Mouse (Mus musculus) liver, embryonic 13.5 days (tissue): Measurements from ENCODE around the gene Dnah3. TPM values are rescaled to one million over a fixed set of nuclear protein-coding genes. Genes with fewer than 3 reads are reported as not detected.

Experiments
- ATAC-seq: fragments of 200-750 bp; cut with Nextera tagmentation; 2 replicates; pipeline ENCODE4 v1.8.0; 2017; ENCODE audit warnings: low read depth, mild to moderate bottlenecking, moderate number of reproducible peaks, moderate library complexity
- DNase-seq: peaks from one replicate; pipeline ENCODE4 v3.0.0; 2022
- H3K27ac ChIP-seq: fragments of 300-500 bp; sonication (generic); 2 replicates; pipeline ENCODE4 v1.5.1; 2015; ENCODE audit warnings: moderate library complexity, mild to moderate bottlenecking, inconsistent platforms
- H3K27me3 ChIP-seq: fragments of 300-500 bp; sonication (generic); 2 replicates; pipeline ENCODE4 v1.6.1; 2015; ENCODE audit warnings: mild to moderate bottlenecking, inconsistent platforms
- H3K36me3 ChIP-seq: fragments of 300-500 bp; sonication (generic); 2 replicates; pipeline ENCODE4 v1.6.1; 2015; ENCODE audit warnings: mild to moderate bottlenecking, inconsistent platforms
- H3K4me1 ChIP-seq: fragments of 300-500 bp; sonication (generic); replicated peaks from 2 replicates; pipeline ENCODE4 v1.6.1; 2015; ENCODE audit warnings: inconsistent platforms
- H3K4me2 ChIP-seq: fragments of 300-500 bp; sonication (generic); 2 replicates; pipeline ENCODE4 v1.6.1; 2015; ENCODE audit warnings: inconsistent platforms, mild to moderate bottlenecking, moderate library complexity
- H3K4me3 ChIP-seq: fragments of 300-500 bp; sonication (generic); replicated peaks from 2 replicates; pipeline ENCODE4 v1.5.1; 2015; ENCODE audit warnings: mild to moderate bottlenecking, inconsistent platforms
- H3K9ac ChIP-seq: fragments of 300-500 bp; sonication (generic); 2 replicates; pipeline ENCODE4 v1.6.1; 2015; ENCODE audit warnings: mild to moderate bottlenecking, inconsistent platforms
- H3K9me3 ChIP-seq: fragments of 300-500 bp; sonication (generic); replicated peaks from 2 replicates; pipeline ENCODE4 v1.6.1; 2016; ENCODE audit warnings: inconsistent platforms
- WGBS: fragments of 180-500 bp; shearing (Covaris S2); methylation state at CpG from one replicate; pipeline ENCODE4 v1.1.7; 2015; ENCODE audit not compliant: insufficient replicate concordance; 5-methylcytosine and 5-hydroxymethylcytosine counted together
- polyA plus RNA-seq: library from polyadenylated mRNA; unstranded; fragments of >200 nt; fragmentation: Nextera tagmentation; extraction: Ambion mirVana; gene quantifications from 2 replicates; pipeline ENCODE4 v1.2.1, GENCODE M21; 2015

The Dnah3 gene
- polyA plus RNA-seq, 1 experiment from 2014 or later, result not detected

DNA sequence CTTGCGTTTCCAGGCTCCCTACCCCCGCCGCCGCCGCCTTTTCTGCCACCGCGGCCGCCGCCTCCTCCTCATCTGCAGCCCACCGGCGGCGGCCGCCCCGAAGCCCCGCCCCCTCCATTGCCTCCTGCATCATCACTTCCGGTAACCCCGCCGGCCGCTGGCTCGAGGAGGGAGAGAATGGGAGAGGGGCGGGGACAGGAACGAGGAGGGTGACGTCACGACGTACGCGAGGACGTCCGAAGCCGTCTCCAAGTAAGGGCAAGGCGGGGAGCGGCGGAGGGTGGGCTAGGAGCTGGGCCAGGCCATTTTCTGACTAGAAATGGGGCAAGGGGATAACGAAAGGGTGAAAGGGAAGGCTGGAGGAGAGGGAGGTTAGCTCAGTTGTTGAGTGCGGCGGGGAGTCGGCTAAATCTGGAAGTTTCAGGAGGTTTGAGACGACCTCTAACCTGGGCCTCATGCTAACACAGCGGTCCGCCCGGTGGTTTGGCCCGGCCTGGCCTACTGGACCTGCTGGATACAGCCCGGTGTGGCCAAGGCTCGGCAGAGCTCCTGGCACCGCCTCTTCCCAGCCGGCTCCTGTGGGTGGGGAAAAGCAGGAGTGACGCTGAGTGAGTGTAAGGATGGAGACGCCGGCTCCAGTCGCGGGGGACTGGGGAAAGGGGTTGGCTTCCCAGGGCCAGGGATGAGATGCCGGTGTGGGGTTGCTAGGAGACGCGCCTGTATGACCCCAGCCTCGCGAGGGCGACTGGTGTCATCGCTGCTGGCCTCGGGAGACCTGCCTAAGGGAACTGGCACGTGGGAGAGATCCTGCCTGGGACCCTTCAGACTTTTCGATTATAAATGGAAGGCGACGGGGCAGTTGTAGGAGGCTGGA is 199.2 kb downstream of the Dnah3 start, which contains the start of the genes Lyrm1 and Dcun1d3:
Gene Lyrm1 (plus strand): TSS at position 223 of the 874 bp plus-strand sequence.
Gene Dcun1d3 (minus strand): TSS at position 660 of the 874 bp plus-strand sequence.
- Histone ChIP-seq H3K36me3 (no peaks in the 10 kb centered on the region), H3K4me1 (peaks cover 39% of the 10 kb centered on the region), H3K9ac (peak within 1 kb of the TSS; percentile 80), H3K9me3 (no peaks in the 10 kb centered on the region), H3K27me3 (no peaks in the 10 kb centered on the region), H3K27ac (peak within 1 kb of the TSS; percentile 80), H3K4me3 (peak within 1 kb of the TSS; percentile 77), H3K4me2 (peak within 1 kb of the TSS; percentile 95)
- ATAC-seq (peak; percentile 98), DNase-seq (peak; percentile 94)
- WGBS, result under 1% methylated on average over 63 of the region's 63 CpGs

DNA sequence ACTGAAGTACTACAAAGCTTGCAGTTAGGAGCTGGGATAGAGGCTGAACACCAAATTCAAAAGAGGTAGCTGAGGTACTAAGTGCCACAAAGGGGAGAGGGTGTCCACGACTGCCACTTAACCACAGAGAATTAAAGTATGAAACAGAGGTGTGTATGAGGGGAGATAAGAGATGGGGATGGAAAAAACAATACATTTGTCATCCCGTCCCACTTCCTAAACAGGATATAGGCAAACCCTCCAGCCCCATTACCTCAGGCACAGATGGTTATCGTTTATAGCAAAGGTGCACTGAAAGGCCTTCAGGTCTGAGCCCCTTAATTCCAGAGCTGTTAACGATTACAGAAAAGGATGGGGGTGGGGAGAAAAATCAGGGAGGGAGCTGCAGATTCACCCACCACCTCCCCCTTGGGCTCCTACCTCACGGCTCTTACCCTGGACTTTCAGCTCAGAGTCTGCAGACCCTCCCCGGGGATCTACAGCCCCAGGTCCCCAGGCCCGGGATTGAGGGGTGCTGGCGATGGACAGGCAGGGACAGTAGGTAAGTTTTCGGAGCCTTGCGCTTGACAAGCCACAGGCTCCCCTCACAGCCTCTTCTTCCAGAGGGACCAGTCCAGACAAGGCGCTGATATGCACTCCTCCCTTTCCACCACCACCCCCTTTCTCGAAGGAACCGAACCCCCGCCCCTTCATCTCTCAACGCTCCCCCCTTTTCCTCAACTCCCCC is 200.1 kb downstream of the Dnah3 start:
- ATAC-seq, result peak; percentile 26

DNA sequence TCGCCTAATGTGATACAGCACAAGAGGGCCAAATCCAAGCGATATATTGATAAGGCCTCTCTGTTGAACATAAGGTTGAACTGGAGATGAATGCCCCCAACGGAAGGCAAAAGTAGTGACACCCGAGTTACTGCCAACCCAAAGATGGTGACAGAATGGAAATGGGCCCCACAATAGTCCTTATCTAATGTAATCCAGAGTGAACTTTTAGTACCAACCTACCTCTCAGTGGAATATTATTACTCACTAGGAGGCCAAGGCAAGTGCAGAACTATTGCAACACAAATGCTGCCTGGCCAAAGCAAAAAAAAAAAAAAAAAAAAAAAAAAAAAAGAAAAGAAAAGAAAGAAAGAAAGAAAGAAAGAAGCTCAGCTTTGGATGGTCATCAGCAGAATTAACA is 202.3 kb downstream of the Dnah3 start:
- peaks cover 36% of the 10 kb centered on the region for H3K4me1 ChIP-seq
- no peak overlapping the region for H3K9ac ChIP-seq
- no peak overlapping the region for H3K4me2 ChIP-seq
- H3K36me3 ChIP-seq, result no peaks in the 10 kb centered on the region
- 57% methylated on average over 4 of the region's 4 CpGs for WGBS
- ATAC-seq (no peak), DNase-seq (no peak)
- H3K27me3 ChIP-seq, result no peaks in the 10 kb centered on the region
- no peak overlapping the region for H3K27ac ChIP-seq
- H3K4me3 ChIP-seq, result no peak overlapping the region
- H3K9me3 ChIP-seq, result no peaks in the 10 kb centered on the region

More for the DNA sequence above, 200.1 kb downstream of the Dnah3 start:
- peaks cover 39% of the 10 kb centered on the region for H3K4me1 ChIP-seq
- no peak overlapping the region; the same call in 1 of the 2 replicates for H3K27ac ChIP-seq
- 2% methylated on average over 13 of the region's 15 CpGs for WGBS
- H3K4me3 ChIP-seq, result peak overlapping the region; percentile 77
- DNase-seq, result peak; percentile 24
- no peaks in the 10 kb centered on the region for H3K27me3 ChIP-seq
- H3K36me3 ChIP-seq, result no peaks in the 10 kb centered on the region
- peak overlapping the region; percentile 80 for H3K9ac ChIP-seq
- H3K4me2 ChIP-seq, result peak overlapping the region; percentile 95
- H3K9me3 ChIP-seq, result no peaks in the 10 kb centered on the region

DNA sequence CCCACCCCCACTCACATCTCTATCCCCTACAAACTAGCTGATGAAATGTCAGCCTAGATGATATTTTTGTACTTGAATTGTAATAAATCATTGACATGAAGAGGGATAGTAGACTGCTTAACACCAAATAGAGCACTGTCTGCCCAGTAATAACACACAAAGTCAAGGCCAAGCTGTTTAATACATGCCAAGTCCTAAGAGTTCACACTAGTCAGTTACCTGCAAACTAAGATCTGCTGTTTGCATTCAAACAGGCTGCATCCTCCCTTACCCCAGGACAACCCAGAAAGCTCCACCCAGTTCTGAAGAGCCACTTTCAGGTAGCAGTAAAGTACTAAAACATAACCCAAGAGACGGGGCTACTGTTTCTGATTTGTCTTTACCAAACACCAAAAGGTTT is 202.9 kb downstream of the Dnah3 start:
- no peak overlapping the region for H3K4me2 ChIP-seq
- H3K27ac ChIP-seq, result no peak overlapping the region
- DNase-seq (no peak), ATAC-seq (no peak)
- no peaks in the 10 kb centered on the region for H3K36me3 ChIP-seq
- 64% methylated on average over 1 of the region's 1 CpGs for WGBS
- no peak overlapping the region for H3K9ac ChIP-seq
- peaks cover 31% of the 10 kb centered on the region for H3K4me1 ChIP-seq
- no peaks in the 10 kb centered on the region for H3K9me3 ChIP-seq
- H3K4me3 ChIP-seq, result no peak overlapping the region
- no peaks in the 10 kb centered on the region for H3K27me3 ChIP-seq

DNA sequence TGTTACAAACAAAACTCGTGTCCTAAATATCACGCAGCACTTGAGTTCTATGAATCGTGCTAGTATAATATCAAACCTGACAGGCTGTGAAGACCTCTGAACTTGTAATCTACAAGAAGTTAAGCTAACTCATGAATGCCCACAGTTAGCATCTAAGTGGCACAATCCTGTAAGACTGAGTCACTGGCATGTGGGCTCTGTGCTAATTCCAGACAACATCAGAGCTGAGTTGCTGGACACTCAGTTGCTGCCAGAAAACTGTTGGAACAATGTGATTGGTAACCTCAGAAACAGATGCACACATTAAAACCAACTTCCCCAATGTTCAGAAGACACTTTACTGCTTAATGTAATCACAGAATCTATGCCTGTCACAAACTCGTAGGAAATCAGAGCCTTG is 207.2 kb downstream of the Dnah3 start:
- no peak for DNase-seq
- peaks cover 3% of the 10 kb centered on the region for H3K4me1 ChIP-seq
- no peak overlapping the region for H3K9ac ChIP-seq
- ATAC-seq, result no peak
- H3K27ac ChIP-seq, result no peak overlapping the region
- H3K36me3 ChIP-seq, result no peaks in the 10 kb centered on the region
- H3K4me3 ChIP-seq, result no peak overlapping the region
- WGBS, result 63% methylated on average over 4 of the region's 4 CpGs
- no peaks in the 10 kb centered on the region for H3K27me3 ChIP-seq
- H3K9me3 ChIP-seq, result no peaks in the 10 kb centered on the region
- H3K4me2 ChIP-seq, result no peak overlapping the region

DNA sequence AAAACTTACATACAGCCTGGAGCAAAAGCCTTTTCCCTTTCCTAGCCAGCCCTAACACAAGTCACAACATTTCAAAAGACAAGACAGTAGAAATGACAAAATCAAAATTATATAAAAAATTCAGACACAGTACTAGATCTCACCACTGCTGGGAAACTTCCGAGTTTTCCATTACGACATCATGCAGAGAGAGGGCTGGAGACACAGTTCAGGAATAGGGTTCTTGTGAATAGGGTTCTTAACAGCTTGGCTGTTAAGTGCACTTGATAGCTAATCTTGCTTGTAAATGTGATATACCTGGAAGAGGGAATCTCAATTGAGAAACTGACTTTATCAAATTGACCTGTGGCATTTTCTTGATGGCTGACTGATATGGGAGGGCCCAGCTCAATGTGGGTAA is 213.9 kb downstream of the Dnah3 start:
- 79% methylated on average over 2 of the region's 2 CpGs for WGBS
- Histone ChIP-seq H3K36me3 (no peaks in the 10 kb centered on the region), H3K9ac (no peak overlapping the region), H3K4me2 (no peak overlapping the region), H3K27ac (no peak overlapping the region), H3K4me1 (no peaks in the 10 kb centered on the region; the same call in none of the 2 replicates), H3K4me3 (no peak overlapping the region), H3K9me3 (no peaks in the 10 kb centered on the region), H3K27me3 (no peaks in the 10 kb centered on the region)
- DNase-seq (no peak), ATAC-seq (no peak)

DNA sequence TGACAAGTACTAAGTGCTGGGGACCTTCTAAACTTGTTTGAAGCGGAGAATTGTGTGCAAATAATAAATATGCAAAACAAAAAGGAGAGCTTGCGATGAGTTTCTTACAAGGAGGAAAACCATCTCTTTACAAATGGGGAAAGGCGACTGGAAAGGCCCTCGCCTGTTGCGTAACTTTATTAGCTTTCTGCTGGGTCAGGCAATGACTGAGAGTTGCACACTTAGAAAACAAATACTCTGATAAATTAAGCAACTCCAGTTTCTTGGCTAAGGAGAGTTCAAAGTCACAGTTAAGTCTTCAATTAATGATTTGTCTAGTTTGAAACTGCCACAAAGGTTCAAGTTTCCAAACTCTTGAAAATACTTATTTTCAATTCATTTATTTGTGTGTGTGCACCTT is 214.7 kb downstream of the Dnah3 start:
- 76% methylated on average over 5 of the region's 5 CpGs for WGBS
- ATAC-seq (no peak), DNase-seq (no peak)
- Histone ChIP-seq H3K27me3 (no peaks in the 10 kb centered on the region), H3K9ac (no peak overlapping the region), H3K4me3 (no peak overlapping the region), H3K9me3 (no peaks in the 10 kb centered on the region), H3K4me1 (no peaks in the 10 kb centered on the region; the same call in none of the 2 replicates), H3K36me3 (no peaks in the 10 kb centered on the region), H3K27ac (no peak overlapping the region), H3K4me2 (no peak overlapping the region)

DNA sequence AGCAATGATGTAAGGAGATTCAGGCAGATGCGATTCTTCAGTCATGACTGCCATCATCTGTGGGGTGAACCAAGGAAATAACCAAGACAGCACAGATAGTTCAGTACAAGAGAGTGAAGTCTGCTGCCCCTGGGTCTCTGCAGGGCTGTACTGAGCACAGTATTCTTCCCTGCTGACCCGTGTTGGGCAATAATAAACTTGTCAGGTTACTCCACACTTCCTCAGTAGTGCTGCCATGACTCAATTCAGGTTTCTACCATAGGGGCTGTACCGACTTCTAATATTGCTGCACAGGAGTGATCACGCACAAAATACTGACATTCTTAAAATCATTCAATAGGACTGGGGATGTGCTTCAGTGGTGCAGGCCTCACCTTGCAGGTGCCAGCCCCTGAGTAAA is 215.9 kb downstream of the Dnah3 start:
- ATAC-seq, result 0 out of 2 replicates have a peak, but pooled peaks have one; percentile 43
- Histone ChIP-seq H3K4me3 (no peak overlapping the region), H3K9ac (no peak overlapping the region), H3K27me3 (no peaks in the 10 kb centered on the region), H3K4me2 (no peak overlapping the region), H3K9me3 (no peaks in the 10 kb centered on the region), H3K4me1 (no peaks in the 10 kb centered on the region; the same call in none of the 2 replicates), H3K27ac (no peak overlapping the region), H3K36me3 (no peaks in the 10 kb centered on the region)
- DNase-seq, result no peak
- 72% methylated on average over 4 of the region's 4 CpGs for WGBS

DNA sequence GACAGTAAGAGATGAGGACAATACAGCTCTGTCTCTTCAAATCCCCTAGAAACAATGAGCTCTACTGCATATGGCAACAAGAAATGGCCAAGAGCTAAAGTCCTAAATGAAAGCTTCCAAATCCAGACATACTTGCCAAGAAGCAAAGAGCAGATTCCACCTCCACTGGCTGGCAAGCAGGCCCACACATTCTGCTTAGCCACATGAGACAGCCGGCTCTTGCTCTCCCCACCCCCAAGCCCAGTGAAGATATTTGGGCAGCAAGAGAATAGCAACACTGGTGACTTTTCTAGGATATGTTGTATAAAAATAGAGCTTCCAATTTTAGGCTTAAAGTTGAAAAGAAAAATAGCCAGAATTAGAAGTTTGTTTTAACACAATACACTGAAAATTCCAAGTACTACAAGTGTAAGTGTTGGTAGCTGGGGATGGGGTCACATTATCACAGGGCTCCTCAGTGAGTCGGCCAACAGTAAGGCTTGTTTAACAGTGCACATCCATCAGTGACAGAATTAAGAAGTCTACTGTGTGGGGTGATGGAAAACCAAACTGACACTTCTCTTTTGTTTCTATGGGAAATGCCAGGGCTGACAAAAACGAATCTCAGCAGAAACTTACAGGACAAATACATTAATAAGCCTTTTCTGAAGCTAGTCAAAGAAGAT is 219.2 kb downstream of the Dnah3 start:
- H3K27ac ChIP-seq, result no peak overlapping the region
- no peaks in the 10 kb centered on the region for H3K36me3 ChIP-seq
- H3K4me3 ChIP-seq, result no peak overlapping the region
- H3K9me3 ChIP-seq, result no peaks in the 10 kb centered on the region
- H3K4me1 ChIP-seq, result no peaks in the 10 kb centered on the region; the same call in none of the 2 replicates
- H3K27me3 ChIP-seq, result no peaks in the 10 kb centered on the region
- H3K9ac ChIP-seq, result no peak overlapping the region
- WGBS, result 57% methylated on average over 3 of the region's 3 CpGs
- H3K4me2 ChIP-seq, result no peak overlapping the region
- DNase-seq (no peak), ATAC-seq (no peak)

DNA sequence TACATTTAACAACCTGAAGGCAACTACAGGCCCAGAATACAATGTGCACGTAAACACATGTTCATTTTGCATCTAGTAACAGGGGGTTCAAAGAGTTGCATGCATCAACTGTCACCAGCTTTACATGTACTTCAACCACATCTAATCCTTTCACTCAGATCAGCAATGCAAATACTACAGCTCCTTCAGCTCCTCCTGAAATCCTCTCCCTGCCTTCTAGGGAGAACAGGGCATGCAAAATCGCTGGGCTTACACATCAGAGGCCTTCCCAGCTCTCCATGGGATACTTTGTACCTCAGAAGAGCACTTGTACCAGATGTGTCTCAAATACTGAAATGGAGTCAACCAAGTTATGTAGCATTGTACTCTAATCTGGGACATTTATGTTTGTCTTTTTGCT is 222.0 kb downstream of the Dnah3 start:
- H3K4me3 ChIP-seq, result no peak overlapping the region
- H3K27me3 ChIP-seq, result no peaks in the 10 kb centered on the region
- H3K4me2 ChIP-seq, result no peak overlapping the region
- ATAC-seq (no peak), DNase-seq (no peak)
- 53% methylated on average over 2 of the region's 2 CpGs for WGBS
- no peaks in the 10 kb centered on the region for H3K4me1 ChIP-seq
- no peak overlapping the region for H3K27ac ChIP-seq
- no peak overlapping the region for H3K9ac ChIP-seq
- no peaks in the 10 kb centered on the region for H3K9me3 ChIP-seq
- H3K36me3 ChIP-seq, result no peaks in the 10 kb centered on the region
